Mouse (Mus musculus) right cerebral cortex, adult 18-20 months (tissue): ENCODE measurements around the gene Pemt.

Experiments
- DNase-seq: peaks from one replicate; pipeline ENCODE4 v3.0.0; 2022; ENCODE audit warnings: mixed read lengths

Pemt gene

GRCm38 (mm10) chr11:59941391-59941790, 104.9 kb downstream of the Pemt start:
- no peak for DNase-seq

GRCm38 (mm10) chr11:59940645-59941044, 105.6 kb downstream of the Pemt start:
- DNase-seq: no peak

DNA sequence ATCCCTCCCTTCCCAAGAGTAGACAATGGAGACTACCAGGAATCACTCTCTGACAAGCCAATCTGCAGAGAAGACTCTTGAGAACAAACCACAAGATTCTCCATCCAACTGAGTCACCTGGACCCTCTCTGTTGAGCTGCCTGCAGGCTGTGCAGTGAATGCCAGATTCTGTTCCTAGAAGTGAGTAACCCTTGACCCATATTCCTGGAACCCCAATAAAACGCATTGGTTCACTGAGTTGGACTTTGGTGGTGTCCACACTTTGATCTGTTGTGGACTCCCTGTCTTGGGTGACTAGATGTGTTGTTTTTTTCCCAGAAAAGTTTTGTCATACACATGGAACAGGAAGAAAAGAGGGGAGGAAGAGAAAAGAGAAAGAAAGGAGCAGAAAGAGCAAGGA, 106.5 kb downstream of the Pemt start:
- DNase-seq: no peak

GRCm38 (mm10) chr11:59937615-59938014, 108.7 kb downstream of the Pemt start:
- no peak for DNase-seq

- no peak for DNase-seq
These were observed 109.3 kb downstream of the Pemt start for GRCm38 (mm10) chr11:59937023-59937422.

GRCm38 (mm10) chr11:59933943-59934342, 112.3 kb downstream of the Pemt start:
- no peak for DNase-seq

DNA sequence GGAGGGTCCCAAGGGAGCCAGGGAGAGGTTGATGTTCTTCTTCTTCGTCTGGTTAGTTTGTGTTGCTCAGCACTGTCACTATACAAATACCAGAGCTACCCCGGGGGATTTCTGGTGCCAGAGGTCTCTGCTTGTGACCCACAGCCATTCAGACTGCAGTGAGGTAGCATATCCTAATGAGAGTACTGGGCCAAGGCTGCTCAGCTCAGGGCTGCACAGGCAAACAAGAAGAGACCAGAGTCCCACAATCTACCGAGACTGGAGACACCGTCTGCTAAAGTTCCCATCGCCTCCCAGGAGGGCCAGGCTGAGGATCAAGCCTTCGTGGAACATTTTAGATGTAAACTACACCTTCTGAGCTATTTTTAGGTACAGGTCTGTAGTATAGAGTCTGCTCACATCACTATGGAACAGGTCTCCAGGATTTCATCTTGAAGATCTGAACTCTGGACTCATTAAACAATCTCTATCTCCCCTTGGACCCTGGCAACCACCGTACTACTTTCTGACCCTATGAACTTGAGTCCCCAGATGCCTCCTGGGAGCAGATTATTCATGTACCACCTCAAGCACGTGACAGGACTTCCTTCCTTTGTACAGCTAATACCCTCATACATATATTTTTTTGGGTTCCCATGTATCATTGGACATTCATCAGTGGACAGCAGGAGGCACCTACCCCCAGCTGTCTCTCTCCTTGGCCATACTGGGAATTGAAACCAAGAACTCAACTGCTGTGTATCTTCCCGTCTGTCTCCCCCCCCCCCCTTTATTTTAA, 113.5 kb downstream of the Pemt start:
- DNase-seq: no peak

GRCm38 (mm10) chr11:59930031-59930430, 116.3 kb downstream of the Pemt start:
- DNase-seq: no peak

GRCm38 (mm10) chr11:59921265-59921664, 125.0 kb downstream of the Pemt start:
- no peak for DNase-seq
